Mouse (Mus musculus) macrophage (primary cell): ENCODE measurements around the gene Glra4. TPM values are rescaled to one million over a fixed set of nuclear protein-coding genes. Genes with fewer than 3 reads are reported as not detected.

ENCODE experiments used
- H3K27ac ChIP-seq: fragments of 350-480 bp; formaldehyde crosslinking; 2 replicates; pipeline ENCODE4 v1.9.0; 2021
- H3K36me3 ChIP-seq: fragments of 350-480 bp; formaldehyde crosslinking; 2 replicates; pipeline ENCODE4 v1.9.0; 2021; ENCODE audit errors: inconsistent target
- H3K4me3 ChIP-seq: fragments of 350-480 bp; formaldehyde crosslinking; 2 replicates; pipeline ENCODE4 v1.9.0; 2021; ENCODE audit errors: inconsistent target
- H3K79me2 ChIP-seq: fragments of 350-480 bp; formaldehyde crosslinking; 2 replicates; pipeline ENCODE4 v1.9.0; 2021; ENCODE audit errors: inconsistent target
- WGBS: methylation state at CpG from one replicate; pipeline ENCODE4 v1.1.7; 2026; ENCODE audit warnings: inconsistent platforms; ENCODE audit not compliant: missing documents; 5-methylcytosine and 5-hydroxymethylcytosine counted together
- polyA plus RNA-seq: library from polyadenylated mRNA; stranded (reverse); fragments of 250-400 nt; gene quantifications from 3 replicates; pipeline ENCODE4 v1.2.4, GENCODE M21; 2018; ENCODE audit warnings: inconsistent platforms
- total RNA-seq, 78 experiments: library from RNA; depleted of rRNA; stranded (reverse); fragments of 250-400 nt; gene quantifications; 1 replicate in 9 of 78; 2 replicates in 24 of 78; 3 replicates in 43 of 78; 4 replicates in 2 of 78; pipeline ENCODE4 v1.2.4; 2018; ENCODE audit warnings: inconsistent platforms in 56 of 78

The Glra4 gene
- not detected for total RNA-seq (2018; cell fraction: chromatin; rRNA removed)
- not detected for total RNA-seq (2018; cell fraction: cytosol; rRNA removed)
- not detected for total RNA-seq (2018; cell fraction: nucleus; rRNA removed)
- polyA plus RNA-seq, result not detected in 3 replicates

DNA sequence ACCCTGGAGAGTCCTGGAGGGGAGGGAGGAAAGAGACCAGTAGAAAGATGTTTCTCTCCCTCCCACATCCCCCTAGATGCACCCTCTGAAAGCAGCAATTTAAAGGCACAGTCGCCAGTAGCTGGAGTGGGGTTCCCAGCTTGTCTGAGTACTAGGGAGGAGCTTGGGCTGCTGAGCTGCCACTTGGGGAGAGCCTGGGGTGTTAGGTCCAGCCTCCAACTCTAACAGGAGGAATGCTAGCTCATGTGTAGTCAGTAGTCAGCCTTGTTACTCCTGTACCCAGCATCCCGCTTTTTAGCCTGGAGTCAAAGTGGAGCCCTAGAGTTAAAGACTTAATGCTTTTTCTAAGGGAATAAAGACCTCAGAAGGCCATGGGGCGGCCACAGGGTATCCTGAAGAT, at the start of gene Glra4:
Gene Glra4 (minus strand): TSS at position 101 of the 400 bp plus-strand sequence.
- H3K4me3 ChIP-seq, result no peak within 1 kb of the TSS
- no peaks in the 10 kb centered on the region for H3K36me3 ChIP-seq
- no peaks in the 10 kb centered on the region for H3K79me2 ChIP-seq
- H3K27ac ChIP-seq, result no peak within 1 kb of the TSS
- WGBS, result 92% methylated on average over 1 of the region's 3 CpGs

GRCm38 (mm10) chrX:136828610-136829009, 48.7 kb upstream of the Glra4 start:
- Histone ChIP-seq H3K27ac (no peak overlapping the region), H3K4me3 (no peak overlapping the region), H3K36me3 (no peaks in the 10 kb centered on the region), H3K79me2 (no peaks in the 10 kb centered on the region)

GRCm38 (mm10) chrX:136825016-136825415, 45.1 kb upstream of the Glra4 start:
- 84% methylated on average over 4 of the region's 4 CpGs for WGBS
- no peak overlapping the region for H3K27ac ChIP-seq
- no peak overlapping the region for H3K4me3 ChIP-seq
- H3K36me3 ChIP-seq, result no peaks in the 10 kb centered on the region
- no peaks in the 10 kb centered on the region for H3K79me2 ChIP-seq

- H3K27ac ChIP-seq, result no peak within 1 kb of the TSS
- H3K4me3 ChIP-seq, result no peak within 1 kb of the TSS
- whole genome bisulfite sequencing, result no CpG with 5 or more reads among the region's 1 CpGs
- H3K79me2 ChIP-seq, result no peaks in the 10 kb centered on the region
- no peaks in the 10 kb centered on the region for H3K36me3 ChIP-seq
Observed at GRCm38 (mm10) chrX:136822371-136822770, 42.4 kb upstream of the Glra4 start, which contains the start of gene Plp1. Gene Plp1 (plus strand): TSS chrX:136822671.

- no peak overlapping the region for H3K27ac ChIP-seq
- no peaks in the 10 kb centered on the region for H3K79me2 ChIP-seq
- H3K36me3 ChIP-seq, result no peaks in the 10 kb centered on the region
- H3K4me3 ChIP-seq, result no peak overlapping the region
- 31% methylated on average over 1 of the region's 1 CpGs for WGBS
Observed at GRCm38 (mm10) chrX:136820250-136820649, 40.3 kb upstream of the Glra4 start.

GRCm38 (mm10) chrX:136819752-136820151, 39.8 kb upstream of the Glra4 start:
- 95% methylated on average over 4 of the region's 6 CpGs for WGBS
- no peaks in the 10 kb centered on the region for H3K79me2 ChIP-seq
- no peaks in the 10 kb centered on the region for H3K36me3 ChIP-seq
- no peak overlapping the region for H3K4me3 ChIP-seq
- no peak overlapping the region for H3K27ac ChIP-seq

DNA sequence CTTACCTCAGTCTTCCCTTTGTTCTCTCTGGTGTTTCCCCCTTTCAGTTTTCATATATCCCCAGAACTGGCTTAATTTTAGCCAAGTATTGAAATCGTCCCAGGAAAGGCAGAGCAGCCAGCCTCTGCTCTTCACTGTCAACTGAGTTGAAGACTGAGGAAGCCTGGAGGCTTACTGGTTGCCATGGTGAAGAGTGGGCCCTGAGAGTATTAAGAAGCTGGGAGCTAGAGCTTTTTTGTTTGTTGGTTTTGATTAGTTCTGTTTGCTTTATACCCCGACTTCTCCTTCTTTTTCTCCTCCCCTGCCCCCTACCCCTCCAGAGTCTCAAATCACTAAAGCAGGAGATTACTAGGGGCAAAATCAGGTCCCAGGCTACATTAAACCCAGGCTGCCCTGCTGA, 17.3 kb upstream of the Glra4 start:
- 78% methylated on average over 2 of the region's 2 CpGs for WGBS
- Histone ChIP-seq H3K36me3 (no peaks in the 10 kb centered on the region), H3K4me3 (no peak overlapping the region), H3K79me2 (no peaks in the 10 kb centered on the region), H3K27ac (no peak overlapping the region)

DNA sequence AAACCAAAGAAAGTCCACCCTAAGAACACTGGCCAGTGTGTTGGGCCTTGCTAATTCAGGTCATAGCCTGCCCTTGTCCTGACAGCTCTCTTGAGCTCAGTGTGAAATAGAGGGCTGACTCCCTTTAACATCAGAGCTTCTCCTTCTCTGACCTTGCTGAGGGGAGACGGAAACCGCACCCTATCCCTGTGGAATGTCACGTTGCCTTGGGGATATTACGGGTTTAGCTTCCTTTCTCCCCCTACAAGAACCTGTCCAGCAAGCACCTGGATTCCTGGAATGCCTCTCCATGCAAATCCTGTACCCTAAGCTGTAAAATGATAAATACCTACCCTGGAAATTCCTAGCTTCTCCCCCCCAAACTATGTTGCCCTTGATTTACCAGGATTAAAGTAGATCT, 9.5 kb upstream of the Glra4 start:
- Histone ChIP-seq H3K79me2 (no peaks in the 10 kb centered on the region), H3K27ac (no peak overlapping the region), H3K36me3 (no peaks in the 10 kb centered on the region), H3K4me3 (no peak overlapping the region)
- WGBS, result 95% methylated on average over 4 of the region's 4 CpGs

GRCm38 (mm10) chrX:136779262-136779661, 679 bp downstream of the Glra4 start:
- WGBS, result 78% methylated on average over 2 of the region's 2 CpGs
- H3K36me3 ChIP-seq, result no peaks in the 10 kb centered on the region
- no peaks in the 10 kb centered on the region for H3K79me2 ChIP-seq
- H3K27ac ChIP-seq, result no peak overlapping the region
- H3K4me3 ChIP-seq, result no peak overlapping the region

DNA sequence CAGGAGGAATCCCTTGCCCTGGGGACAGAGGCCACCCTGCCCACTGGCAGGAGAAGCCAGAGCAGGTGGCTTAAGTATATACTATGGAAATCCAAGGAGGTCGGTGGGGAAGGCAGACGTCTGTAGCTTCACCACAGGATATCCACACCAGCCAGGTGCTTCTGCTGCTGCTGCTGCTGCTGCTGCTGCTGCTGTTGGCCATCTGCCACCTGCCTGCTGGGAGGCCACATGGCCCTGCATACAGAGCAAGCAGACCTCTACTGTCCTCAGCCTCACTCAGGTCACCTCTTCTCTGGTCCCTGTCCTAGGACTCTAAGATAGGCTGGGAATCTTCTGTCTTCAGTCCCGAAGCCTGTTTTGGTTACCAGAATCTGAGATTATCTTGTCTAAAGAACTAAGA, 1.9 kb downstream of the Glra4 start:
- H3K27ac ChIP-seq, result no peak overlapping the region
- no peaks in the 10 kb centered on the region for H3K36me3 ChIP-seq
- H3K79me2 ChIP-seq, result no peaks in the 10 kb centered on the region
- H3K4me3 ChIP-seq, result no peak overlapping the region
- WGBS, result 68% methylated on average over 3 of the region's 3 CpGs

DNA sequence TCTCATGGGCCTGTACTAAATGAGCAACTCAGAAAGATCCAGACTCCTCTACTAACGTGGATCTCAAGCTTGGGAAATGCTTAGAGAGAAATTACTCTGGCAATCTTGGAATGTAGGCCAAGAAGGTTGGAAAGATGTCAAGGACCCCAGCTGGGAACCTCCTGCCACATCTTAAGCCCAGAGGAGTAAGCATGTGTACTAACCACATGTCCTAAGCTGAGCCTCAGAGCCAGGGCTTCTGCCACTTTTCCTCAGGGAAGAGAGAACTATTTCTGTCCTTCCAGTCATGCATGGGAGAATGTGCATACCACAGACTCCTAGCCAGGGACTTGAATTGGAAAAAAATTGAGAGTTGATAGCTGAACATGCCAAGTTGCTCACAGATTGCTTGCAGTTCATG, 6.9 kb downstream of the Glra4 start:
- Histone ChIP-seq H3K36me3 (no peaks in the 10 kb centered on the region), H3K79me2 (no peaks in the 10 kb centered on the region), H3K27ac (no peak overlapping the region), H3K4me3 (no peak overlapping the region)
- WGBS, result 82% methylated on average over 1 of the region's 1 CpGs

- Histone ChIP-seq H3K27ac (no peak overlapping the region), H3K79me2 (no peaks in the 10 kb centered on the region), H3K4me3 (no peak overlapping the region), H3K36me3 (no peaks in the 10 kb centered on the region)
- WGBS, result 65% methylated on average over 11 of the region's 11 CpGs
Observed at GRCm38 (mm10) chrX:136761103-136762074, 18.6 kb downstream of the Glra4 start.

DNA sequence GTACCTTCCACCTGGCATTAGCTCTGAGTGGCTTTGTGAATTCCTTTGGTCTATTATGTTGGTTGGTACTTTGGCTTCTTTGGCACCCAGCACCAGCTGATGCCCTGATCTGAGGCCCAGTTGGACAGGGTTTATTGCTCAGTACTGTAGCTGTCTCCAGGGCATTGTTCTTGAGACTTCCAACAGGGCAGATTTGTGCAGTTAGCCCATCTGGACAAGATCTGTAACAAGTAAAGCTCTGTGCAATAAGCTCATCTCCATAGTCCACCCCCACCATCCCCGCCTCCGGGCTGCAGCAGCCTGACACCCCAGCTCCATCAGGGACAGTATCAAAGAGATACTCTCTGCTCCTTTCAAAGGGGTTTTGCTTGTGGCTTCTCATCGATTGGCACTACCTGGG, 24.5 kb downstream of the Glra4 start:
- Histone ChIP-seq H3K79me2 (no peaks in the 10 kb centered on the region), H3K4me3 (no peak overlapping the region), H3K27ac (no peak overlapping the region), H3K36me3 (no peaks in the 10 kb centered on the region)
- WGBS, result 89% methylated on average over 3 of the region's 3 CpGs

DNA sequence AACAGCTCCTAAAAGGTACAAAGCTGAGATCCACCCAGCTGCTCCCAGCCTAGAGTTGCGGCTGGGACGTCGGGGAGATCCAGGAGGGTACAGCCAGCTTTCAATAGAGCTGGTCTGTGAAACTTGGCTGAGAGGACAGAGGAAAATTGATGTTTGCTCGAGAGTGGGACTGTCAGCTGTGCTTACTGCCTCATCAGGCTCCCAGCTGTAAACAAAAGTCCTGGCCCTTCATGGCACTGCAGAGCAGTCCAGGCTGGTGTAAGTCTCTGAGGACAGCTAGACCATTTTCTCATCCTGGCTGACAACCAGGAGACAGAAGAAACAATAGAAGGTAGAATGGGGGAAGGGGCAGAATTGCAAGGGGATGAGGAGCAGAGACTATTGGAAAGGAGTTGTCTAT, 30.6 kb downstream of the Glra4 start:
- Histone ChIP-seq H3K79me2 (no peaks in the 10 kb centered on the region), H3K4me3 (no peak overlapping the region), H3K36me3 (no peaks in the 10 kb centered on the region), H3K27ac (no peak overlapping the region)
- WGBS, result 98% methylated on average over 4 of the region's 4 CpGs

DNA sequence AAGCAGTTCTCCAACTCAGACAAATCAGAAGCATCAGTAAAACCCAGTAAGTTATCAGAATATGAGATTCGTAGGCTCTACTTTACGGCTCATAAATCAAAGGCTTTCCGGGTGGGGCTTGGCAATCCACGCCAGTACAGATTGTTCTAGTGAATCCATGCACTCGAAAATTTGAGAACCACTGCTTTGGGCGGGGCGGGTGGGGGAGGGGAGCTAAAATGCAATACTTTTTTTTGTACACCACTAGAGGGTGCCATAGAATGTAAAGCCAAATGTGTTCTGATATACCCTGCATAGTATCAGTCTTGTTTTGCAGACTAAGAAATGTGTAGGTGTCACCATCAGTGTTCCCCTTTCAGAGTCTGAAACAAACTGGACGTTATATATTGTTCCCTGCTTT, 35.3 kb downstream of the Glra4 start:
- Histone ChIP-seq H3K27ac (no peak overlapping the region), H3K79me2 (peaks cover 10% of the 10 kb centered on the region), H3K4me3 (no peak overlapping the region), H3K36me3 (no peaks in the 10 kb centered on the region)
- WGBS, result 61% methylated on average over 8 of the region's 8 CpGs
